Mouse (Mus musculus) ES-E14 (cell line): ENCODE data around the gene Cd9. TPM values are rescaled to one million over a fixed set of nuclear protein-coding genes. Genes with fewer than 3 reads are reported as not detected.

Source experiments
- DNase-seq: peaks from one replicate; pipeline ENCODE4 v3.0.0-alpha.2; 2013; ENCODE audit warnings: low read depth, low spot score
- H3K27ac ChIP-seq: 2 replicates; pipeline ENCODE4 v1.5.1; 2012; ENCODE audit warnings: low read depth, mild to moderate bottlenecking, low read length, moderate library complexity, mixed read lengths; ENCODE audit not compliant: poor library complexity, insufficient read depth, severe bottlenecking
- H3K36me3 ChIP-seq: 2 replicates; pipeline ENCODE4 v1.6.1; 2012; ENCODE audit warnings: mild to moderate bottlenecking, low read length, moderate library complexity, mixed read lengths; ENCODE audit not compliant: control insufficient read depth, poor library complexity, insufficient read depth, severe bottlenecking
- H3K4me1 ChIP-seq, 2 experiments: fragments of 150-350 bp in 1 of 2; sonication (generic) in 1 of 2; 2 replicates each; pipeline ENCODE4 v1.6.1; 2012; ENCODE audit warnings: low read length in 2 of 2, mild to moderate bottlenecking in 1 of 2, mixed read lengths in 1 of 2; ENCODE audit not compliant: control insufficient read depth in 2 of 2, insufficient read depth in 2 of 2, poor library complexity in 1 of 2
- H3K4me3 ChIP-seq, 2 experiments: fragments of 150-350 bp in 1 of 2; sonication (generic) in 1 of 2; 2 replicates each; pipeline ENCODE4 v1.5.1; 2012; ENCODE audit warnings: low read length in 2 of 2, low read depth in 1 of 2, mild to moderate bottlenecking in 1 of 2, mixed read lengths in 1 of 2; ENCODE audit not compliant: insufficient read depth in 1 of 2, poor library complexity in 1 of 2, severe bottlenecking in 1 of 2
- H3K9ac ChIP-seq: 2 replicates; pipeline ENCODE4 v1.6.1; 2012; ENCODE audit warnings: low read depth, mild to moderate bottlenecking, low read length, mixed read lengths; ENCODE audit not compliant: poor library complexity, insufficient read depth, severe bottlenecking
- H3K9me3 ChIP-seq: fragments of 150-350 bp; sonication (generic); 2 replicates; pipeline ENCODE4 v1.6.1; 2012; ENCODE audit warnings: low read depth, mild to moderate bottlenecking, low read length; ENCODE audit not compliant: control insufficient read depth, insufficient read depth
- CHD2 ChIP-seq: IDR thresholded peaks from 2 replicates; pipeline ENCODE4 v1.6.1; 2014; ENCODE audit warnings: mild to moderate bottlenecking, low read depth, low read length, inconsistent platforms
- HCFC1 ChIP-seq: IDR thresholded peaks from 2 replicates; pipeline ENCODE4 v1.6.1; 2012; ENCODE audit warnings: low read length, inconsistent platforms, borderline replicate concordance; ENCODE audit not compliant: insufficient read depth
- MAFK ChIP-seq: IDR thresholded peaks from 2 replicates; pipeline ENCODE4 v1.6.1; 2014; ENCODE audit warnings: mild to moderate bottlenecking, low read depth, low read length, inconsistent platforms; ENCODE audit not compliant: insufficient read depth
- ZC3H11A ChIP-seq: IDR thresholded peaks from 2 replicates; pipeline ENCODE4 v1.6.1; 2012; ENCODE audit warnings: low read depth, mild to moderate bottlenecking, inconsistent platforms, low read length, borderline replicate concordance
- ZNF384 ChIP-seq: IDR thresholded peaks from 2 replicates; pipeline ENCODE4 v1.6.1; 2012; ENCODE audit warnings: low read depth, low read length, inconsistent platforms
- in situ Hi-C, 2 experiments: fragments of 600-800 bp; cut with MboI; formaldehyde crosslinking; loops; one replicate each; pipeline ENCODE4 v1.15.1; 2025; ENCODE audit warnings: low sequenced_read_pairs in 2 of 2, inconsistent platforms in 1 of 2; ENCODE audit not compliant: unreplicated experiment in 2 of 2
- total RNA-seq: library from RNA; depleted of rRNA; stranded (reverse); fragments of 300-350 nt; gene quantifications from 2 replicates; pipeline ENCODE4 v1.2.3, GENCODE M21; 2012

Cd9 gene
- total RNA-seq, 1 experiment, result 228 TPM

DNA sequence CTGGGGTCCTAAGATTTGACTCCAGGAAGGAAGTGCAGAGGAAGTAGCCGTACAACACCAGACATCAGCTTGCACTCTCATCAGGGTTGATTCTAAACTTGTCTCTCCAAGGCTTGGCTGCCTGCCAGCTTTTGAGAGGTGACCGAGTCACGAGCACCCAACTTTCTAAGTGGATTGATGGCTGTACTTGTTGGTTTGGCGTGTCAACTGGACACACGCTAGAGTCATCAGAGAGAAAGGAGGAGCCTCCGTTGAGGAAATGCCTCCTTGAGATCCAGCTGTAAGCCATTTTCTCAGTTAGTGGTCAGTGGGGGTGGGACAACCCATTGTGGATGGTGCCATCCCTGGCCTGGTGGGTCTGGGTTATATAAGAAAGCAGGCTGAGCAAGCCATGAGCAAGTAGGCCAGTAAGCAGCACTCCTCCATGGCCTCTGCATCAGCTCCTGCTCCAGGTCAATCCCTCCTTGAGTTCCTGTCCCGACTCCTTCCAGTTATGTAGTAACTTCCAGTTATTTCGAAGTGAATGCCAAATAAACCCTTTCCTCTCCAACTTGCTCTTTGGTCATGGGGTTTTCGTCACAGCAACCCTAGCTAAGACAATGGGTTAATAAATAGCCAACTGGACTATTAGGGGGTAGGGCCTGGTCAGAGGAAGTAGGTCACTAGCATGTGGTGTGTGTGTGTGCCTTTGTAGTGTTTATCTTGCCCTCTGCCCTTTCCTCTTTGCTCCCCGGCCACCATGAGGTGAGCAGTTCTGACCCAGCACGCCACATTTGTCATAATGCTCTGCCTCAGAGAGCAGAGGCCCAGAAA lies 21.1 kb upstream of the Cd9 start:
- in situ Hi-C loops, result no loop called here
- no peak overlapping the region for H3K27ac ChIP-seq
- no peak overlapping the region for H3K9ac ChIP-seq
- no peaks in the 10 kb centered on the region for H3K36me3 ChIP-seq
- TF ChIP-seq MAFK, result no peak
- TF ChIP-seq HCFC1, result no peak
- no peak for TF ChIP-seq CHD2
- TF ChIP-seq ZNF384, result no peak
- TF ChIP-seq ZC3H11A, result no peak
- no peaks in the 10 kb centered on the region for H3K9me3 ChIP-seq
- no peak overlapping the region for H3K4me3 ChIP-seq
- no peak for DNase-seq
- peaks cover 3 to 9% of the 10 kb centered on the region in 2 experiments; a peak in 2 of 4 replicates for H3K4me1 ChIP-seq

DNA sequence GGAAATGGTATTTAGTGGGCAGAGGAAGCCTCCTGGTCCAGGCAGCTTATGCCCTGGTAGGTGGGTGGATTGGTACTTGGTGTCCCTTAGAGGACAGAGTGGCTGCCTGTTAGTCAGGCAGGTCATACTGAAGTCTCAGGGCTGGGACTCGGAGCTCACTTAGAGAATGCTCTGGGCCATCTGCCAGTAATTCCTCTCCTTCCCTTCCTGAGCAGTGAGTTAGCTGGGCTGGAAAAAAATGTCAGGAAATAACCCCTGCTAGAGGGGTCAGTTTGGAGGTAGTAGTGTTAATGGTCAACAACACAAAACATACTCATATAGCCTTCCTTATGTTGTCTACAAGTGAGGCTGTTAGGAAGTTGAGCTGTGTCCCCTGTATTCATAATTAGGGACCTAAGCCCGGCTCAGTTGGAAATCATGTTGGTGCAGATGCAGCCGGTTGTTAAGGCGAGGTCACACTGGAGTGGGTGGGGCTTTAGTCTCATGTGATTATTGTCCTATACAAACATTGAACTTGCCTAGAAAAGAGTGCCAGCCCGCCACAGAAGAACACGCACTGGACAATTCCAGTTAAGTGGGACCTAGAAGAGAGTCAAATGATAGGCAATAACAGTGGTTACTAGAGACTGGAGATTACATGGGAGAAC lies 18.5 kb upstream of the Cd9 start:
- Histone ChIP-seq H3K4me1 (peaks cover 3 to 9% of the 10 kb centered on the region in 2 experiments; a peak in 2 of 4 replicates), H3K9ac (no peak overlapping the region), H3K36me3 (no peaks in the 10 kb centered on the region), H3K4me3 (no peak overlapping the region), H3K27ac (no peak overlapping the region), H3K9me3 (no peaks in the 10 kb centered on the region)
- no peak for DNase-seq
- in situ Hi-C loops, result no loop called here
- TF ChIP-seq ZC3H11A, result no peak

DNA sequence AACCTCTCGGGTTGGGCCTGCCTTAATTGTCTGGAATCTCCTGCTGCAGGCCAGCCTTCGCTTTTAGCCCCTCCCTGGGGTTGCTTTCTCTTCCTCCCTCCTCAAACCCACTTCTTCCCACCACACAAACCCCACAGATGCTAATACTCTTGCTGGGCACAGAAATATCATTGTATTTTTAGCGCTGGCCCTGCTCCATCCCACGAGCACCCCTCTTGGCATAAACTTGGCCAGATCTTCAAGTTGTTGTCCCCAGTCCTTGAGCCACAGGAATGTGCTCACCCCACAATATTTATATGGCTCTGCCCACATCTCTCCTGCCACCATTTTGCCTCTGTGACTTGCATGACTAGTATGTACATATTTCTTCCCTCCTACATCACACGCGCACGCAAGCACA lies 16.6 kb upstream of the Cd9 start:
- Histone ChIP-seq H3K27ac (no peak overlapping the region), H3K4me1 (peaks cover 2 to 7% of the 10 kb centered on the region in 2 experiments; a peak in 2 of 4 replicates), H3K4me3 (no peak overlapping the region), H3K36me3 (no peaks in the 10 kb centered on the region), H3K9ac (no peak overlapping the region), H3K9me3 (no peaks in the 10 kb centered on the region)
- DNase-seq, result no peak
- no peak for TF ChIP-seq MAFK
- TF ChIP-seq HCFC1, result no peak
- no peak for TF ChIP-seq ZNF384
- TF ChIP-seq ZC3H11A, result no peak
- TF ChIP-seq CHD2, result no peak
- in situ Hi-C loops, result no loop called here

DNA sequence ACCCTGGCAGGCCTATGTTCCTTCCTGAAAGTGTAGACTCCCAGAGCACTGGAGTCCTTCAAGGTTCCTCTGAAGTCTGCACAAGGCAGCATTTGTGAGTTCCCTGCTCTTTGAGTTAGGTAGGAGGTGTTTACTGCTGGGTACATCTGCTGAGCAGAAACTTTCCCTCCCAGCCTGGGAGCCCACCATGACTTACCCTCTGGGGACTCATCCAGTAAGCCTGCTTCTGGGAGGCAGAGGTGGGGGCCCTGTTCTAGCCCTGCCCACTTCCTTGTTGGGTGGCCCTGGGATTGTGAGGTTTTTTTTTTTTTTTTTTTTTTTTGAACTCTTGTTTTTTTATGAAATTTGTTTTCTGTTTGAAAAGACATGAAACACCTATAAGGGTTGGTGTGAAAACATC lies 16.1 kb upstream of the Cd9 start:
- H3K4me1 ChIP-seq, result peaks cover 2 to 11% of the 10 kb centered on the region in 2 experiments; a peak in 3 of 4 replicates
- TF ChIP-seq ZC3H11A (no peak), MAFK (no peak), HCFC1 (no peak), CHD2 (no peak), ZNF384 (no peak)
- H3K27ac ChIP-seq, result no peak overlapping the region

More for the DNA sequence above, 16.1 kb upstream of the Cd9 start:
- no peak for DNase-seq
- Histone ChIP-seq H3K36me3 (no peaks in the 10 kb centered on the region), H3K9me3 (no peaks in the 10 kb centered on the region), H3K9ac (no peak overlapping the region), H3K4me3 (no peak overlapping the region)
- in situ Hi-C loops, result no loop called here
